Mouse (Mus musculus) adrenal gland, adult 8-10 months (tissue): Measurements from ENCODE around the gene Gjb2. TPM values are rescaled to one million over a fixed set of nuclear protein-coding genes. Genes with fewer than 3 reads are reported as not detected.
A peak's percentile ranks its signal among the peaks of the same experiment; 100 is the strongest.

Source experiments
- DNase-seq: peaks from one replicate; pipeline ENCODE4 v3.0.0; 2022
- total RNA-seq, 4 experiments: library from RNA; stranded (reverse); gene quantifications; 2 replicates each; pipeline ENCODE4 v1.2.4; 2022

Gjb2 gene
- 1 to 10 TPM in 2 of 4 experiments, under 1 TPM in 2; 0.28 to 5.9 (median 2.4) TPM for total RNA-seq

GRCm38 (mm10) chr14:57104106-57105023, at the start of gene Gjb2:
Gjb2 (minus strand) TSS chr14:57104702.
- peak; percentile 42 for DNase-seq

DNA sequence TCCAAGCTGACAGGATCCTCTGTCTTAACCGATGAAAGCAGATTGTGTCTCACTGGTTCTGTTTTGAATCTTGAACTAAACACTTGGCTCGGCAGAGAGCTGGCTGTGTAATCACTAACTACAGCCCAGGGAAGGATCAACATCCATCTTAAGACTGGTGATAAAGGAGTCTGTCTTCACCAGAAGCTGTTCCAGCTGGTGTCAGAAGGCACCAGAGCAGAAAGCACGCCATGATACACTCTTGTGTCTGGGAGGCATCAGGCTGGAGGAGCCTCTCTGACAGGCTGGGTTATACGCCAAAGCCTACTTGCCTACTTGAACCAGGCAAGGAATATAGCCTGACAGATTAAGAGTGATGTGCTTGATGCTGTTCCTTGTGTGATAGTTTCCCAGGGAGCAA, 41.2 kb upstream of the Gjb2 start:
- no peak for DNase-seq

- DNase-seq: no peak
These were observed 30.8 kb upstream of the Gjb2 start for GRCm38 (mm10) chr14:57135265-57135664.

DNA sequence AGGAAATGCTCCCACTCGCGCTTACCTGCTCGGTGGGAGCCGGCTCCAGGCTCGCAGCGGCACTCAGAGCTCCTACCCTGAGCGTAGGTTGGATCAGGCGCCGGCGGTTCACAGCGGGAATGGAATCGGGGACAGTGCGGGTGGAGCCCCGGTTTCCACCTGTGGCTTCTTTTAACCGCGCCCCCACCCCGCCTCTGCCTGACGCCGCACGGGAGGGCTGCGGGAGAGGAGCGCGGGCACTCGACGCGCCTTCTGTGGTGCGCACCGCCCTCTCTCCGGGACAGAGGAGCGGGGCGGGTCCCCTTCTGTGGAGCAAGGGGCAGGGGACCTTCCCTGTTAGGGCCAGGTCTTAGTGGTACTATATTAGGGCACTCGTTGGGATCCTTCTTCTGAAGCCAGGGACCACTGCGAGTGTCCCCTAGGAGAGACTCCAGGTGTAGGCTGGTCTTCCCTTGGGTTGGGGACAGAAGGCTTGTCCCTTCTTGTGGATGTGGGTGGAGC, 28.7 kb upstream of the Gjb2 start, which contains the start of gene Gjb6:
Gene Gjb6, minus strand, starts transcription at position 451 of the 501 bp plus-strand sequence.
- no peak for DNase-seq

GRCm38 (mm10) chr14:57127383-57127782, 22.9 kb upstream of the Gjb2 start:
- no peak for DNase-seq

GRCm38 (mm10) chr14:57122295-57122694, 17.8 kb upstream of the Gjb2 start:
- no peak for DNase-seq

GRCm38 (mm10) chr14:57115823-57116544, 11.5 kb upstream of the Gjb2 start, which contains the start of gene Gm4491:
Gm4491 (minus strand) TSS chr14:57115883.
- no peak for DNase-seq

DNA sequence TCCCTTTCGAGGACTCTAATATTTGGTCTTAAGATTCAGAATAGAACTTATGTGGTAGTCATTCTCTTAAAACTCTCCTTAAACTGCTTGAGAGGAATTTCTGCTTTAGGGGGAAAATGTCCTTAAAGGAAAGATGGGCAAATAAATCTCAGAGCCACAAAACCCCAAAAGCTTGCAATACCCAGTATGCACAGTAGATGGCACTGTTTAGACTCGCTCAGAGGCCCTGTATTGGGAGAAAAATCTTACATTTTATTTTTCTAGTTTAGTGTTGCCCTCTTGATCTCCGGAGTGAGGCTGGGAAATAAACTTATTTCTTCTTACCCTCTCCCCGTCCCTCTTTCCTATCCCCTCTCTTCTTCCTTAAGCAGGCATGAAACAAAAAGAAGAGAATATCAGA, 4.7 kb upstream of the Gjb2 start:
- DNase-seq: no peak

DNA sequence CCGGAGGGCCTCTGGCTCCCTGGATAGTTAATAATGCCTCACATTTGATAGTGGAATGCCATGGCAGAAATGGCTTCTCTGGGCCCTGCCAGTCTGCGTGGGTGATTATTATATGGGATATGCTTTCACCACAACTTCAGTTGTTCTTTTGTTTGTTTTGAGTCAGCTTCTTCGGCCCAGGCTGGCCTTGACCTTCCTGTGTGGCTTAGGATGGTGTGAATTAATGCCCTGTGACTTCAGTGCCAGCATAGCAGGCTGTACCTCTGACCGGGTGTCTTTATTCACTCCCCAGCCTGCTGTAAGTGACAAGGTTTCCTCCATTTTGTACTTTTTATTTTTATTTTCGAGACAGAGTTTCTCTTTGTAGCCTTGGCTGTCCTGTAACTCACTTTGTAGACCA, 3.4 kb upstream of the Gjb2 start:
- peak; percentile 27 for DNase-seq

GRCm38 (mm10) chr14:57107091-57107490, 2.6 kb upstream of the Gjb2 start:
- DNase-seq: no peak

- DNase-seq: no peak
These were observed 1.2 kb upstream of the Gjb2 start for GRCm38 (mm10) chr14:57105721-57106120.

- no peak for DNase-seq
These were observed 609 bp upstream of the Gjb2 start for GRCm38 (mm10) chr14:57105111-57105510.

DNA sequence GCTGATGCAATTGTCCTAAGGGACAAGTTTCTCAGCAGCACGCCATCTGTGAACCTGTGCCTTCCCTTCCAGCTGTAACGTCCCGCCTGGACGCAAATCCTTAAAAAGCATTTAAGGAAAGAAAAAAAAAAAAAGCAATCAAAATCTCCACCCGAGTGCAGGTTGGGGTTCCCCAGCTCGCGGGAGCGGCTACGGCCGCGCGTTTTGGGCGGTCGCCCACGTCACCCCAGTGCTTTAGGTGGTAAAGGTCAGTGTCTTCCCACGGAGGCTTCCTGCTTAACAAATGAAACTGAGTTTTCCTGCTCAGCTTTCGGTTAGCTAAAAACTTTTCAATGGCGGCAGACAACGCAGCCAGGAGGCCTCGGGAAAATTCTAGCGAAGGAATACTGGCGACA, 794 bp downstream of the Gjb2 start:
- DNase-seq: no peak

- no peak for DNase-seq
These were observed 1.4 kb downstream of the Gjb2 start for GRCm38 (mm10) chr14:57103121-57103520.

- DNase-seq: no peak
These were observed 2.9 kb downstream of the Gjb2 start for GRCm38 (mm10) chr14:57101623-57102022.

DNA sequence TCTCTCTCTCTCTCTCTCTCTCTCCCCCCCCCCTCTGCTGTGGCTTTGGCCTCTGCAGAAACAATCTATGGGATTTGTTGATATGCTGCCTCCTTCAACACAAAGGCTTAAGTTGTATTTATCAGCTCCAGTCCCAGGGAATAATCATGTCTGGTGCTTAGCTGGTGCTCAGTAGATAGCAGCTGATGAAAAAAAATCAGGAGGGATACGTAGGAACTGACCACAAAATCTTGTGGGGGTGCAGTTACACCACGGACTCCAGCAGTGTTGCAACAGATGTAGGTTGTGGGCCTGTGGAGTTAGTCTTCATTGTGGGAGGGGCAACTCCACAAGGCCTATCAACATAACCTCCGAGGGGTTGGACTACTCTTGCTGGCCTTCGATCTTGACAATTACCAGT, 8.6 kb downstream of the Gjb2 start:
- no peak for DNase-seq

- peak; percentile 28 for DNase-seq
These were observed 11.5 kb downstream of the Gjb2 start for GRCm38 (mm10) chr14:57093029-57093428.

GRCm38 (mm10) chr14:57090001-57090400, 14.5 kb downstream of the Gjb2 start:
- no peak for DNase-seq

- no peak for DNase-seq
These were observed 15.4 kb downstream of the Gjb2 start for GRCm38 (mm10) chr14:57089107-57089506.

GRCm38 (mm10) chr14:57084180-57084668, 20.3 kb downstream of the Gjb2 start:
- DNase-seq: no peak

- DNase-seq: no peak
These were observed 21.6 kb downstream of the Gjb2 start for GRCm38 (mm10) chr14:57082863-57083262.

DNA sequence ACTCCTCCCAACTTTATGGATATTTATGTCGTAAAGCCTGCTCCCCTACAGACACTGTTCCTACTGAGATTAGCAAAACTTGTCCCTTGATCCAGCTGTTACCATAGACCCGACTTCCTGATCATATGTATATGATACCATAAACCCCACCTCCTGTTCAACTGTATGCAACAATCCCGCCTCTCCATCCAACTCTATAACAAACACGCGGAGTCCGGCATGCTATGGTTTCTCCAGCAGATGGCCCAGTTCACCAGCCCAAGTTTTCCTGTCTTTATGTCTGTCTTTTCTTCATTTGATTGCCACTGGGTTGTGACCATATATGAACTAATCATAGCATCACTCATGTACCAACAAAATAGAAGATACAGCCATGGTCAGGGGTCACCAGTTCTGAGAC, 29.0 kb downstream of the Gjb2 start:
- no peak for DNase-seq

DNA sequence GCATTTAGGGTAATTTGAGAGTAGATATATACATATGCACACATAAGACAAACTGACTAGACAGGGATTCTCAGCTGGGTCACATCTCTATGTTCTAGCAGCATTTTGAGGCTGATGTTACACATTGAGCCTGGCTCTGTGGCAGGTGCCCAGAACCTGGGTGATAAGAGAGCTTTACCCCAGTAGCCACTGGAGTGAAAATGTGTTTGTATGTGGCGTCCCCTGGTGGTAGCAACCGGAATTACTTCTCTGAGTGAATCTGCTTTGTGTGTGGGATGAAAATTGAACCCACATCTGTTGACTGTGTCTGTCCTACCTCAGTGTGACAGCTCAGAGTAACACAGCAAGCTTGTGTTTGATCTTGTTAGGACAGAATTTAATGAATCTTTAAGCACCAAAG, 34.6 kb downstream of the Gjb2 start:
- DNase-seq: peak; percentile 11
